Mouse (Mus musculus) intestine, embryonic 14.5 days (tissue): ENCODE results near the gene Tmem63b. TPM values are rescaled to one million over a fixed set of nuclear protein-coding genes. Genes with fewer than 3 reads are reported as not detected.

ENCODE experiments used
- ATAC-seq: fragments of 200-750 bp; cut with Nextera tagmentation; replicated peaks from 2 replicates; pipeline ENCODE4 v1.8.0; 2017; ENCODE audit warnings: low read depth, moderate number of reproducible peaks, moderate TSS enrichment, moderate library complexity; ENCODE audit not compliant: low FRiP score, low TSS enrichment
- DNase-seq: peaks from one replicate; pipeline ENCODE4 v3.0.0-alpha.2; 2018; ENCODE audit warnings: low spot score
- H3K27ac ChIP-seq: fragments of 300-500 bp; sonication (generic); 2 replicates; pipeline ENCODE4 v1.5.1; 2014; ENCODE audit warnings: low read depth, mild to moderate bottlenecking, control low read depth
- H3K27me3 ChIP-seq: fragments of 300-500 bp; sonication (generic); replicated peaks from 2 replicates; pipeline ENCODE4 v1.6.1; 2014; ENCODE audit warnings: low read length, control low read depth; ENCODE audit not compliant: control insufficient read depth, insufficient read depth
- H3K36me3 ChIP-seq: fragments of 300-500 bp; sonication (generic); 2 replicates; pipeline ENCODE4 v1.6.1; 2014; ENCODE audit warnings: low read length, control low read depth; ENCODE audit not compliant: control insufficient read depth, insufficient read depth
- H3K4me1 ChIP-seq: fragments of 300-500 bp; sonication (generic); replicated peaks from 2 replicates; pipeline ENCODE4 v1.6.1; 2014; ENCODE audit warnings: low read length, control low read depth, mixed read lengths; ENCODE audit not compliant: control insufficient read depth, insufficient read depth
- H3K4me2 ChIP-seq: fragments of 300-500 bp; sonication (generic); 2 replicates; pipeline ENCODE4 v1.6.1; 2014; ENCODE audit warnings: low read length
- H3K4me3 ChIP-seq: fragments of 300-500 bp; sonication (generic); 2 replicates; pipeline ENCODE4 v1.5.1; 2014; ENCODE audit warnings: low read depth, low read length, control low read depth, mixed read lengths
- H3K9ac ChIP-seq: fragments of 300-500 bp; sonication (generic); 2 replicates; pipeline ENCODE4 v1.6.1; 2014; ENCODE audit warnings: mild to moderate bottlenecking, low read length
- H3K9me3 ChIP-seq: fragments of 300-500 bp; sonication (generic); 2 replicates; pipeline ENCODE4 v1.6.1; 2016; ENCODE audit warnings: low read length, control low read depth; ENCODE audit not compliant: control insufficient read depth
- WGBS: fragments of 180-500 bp; shearing (Covaris S2); extraction: QIAGEN DNeasy Blood & Tissue Kit; methylation state at CpG from one replicate; pipeline ENCODE4 v1.1.7; 2014; 5-methylcytosine and 5-hydroxymethylcytosine counted together
- polyA plus RNA-seq: library from polyadenylated mRNA; unstranded; fragments of >200 nt; fragmentation: Nextera tagmentation; extraction: Ambion mirVana; gene quantifications from 2 replicates; pipeline ENCODE4 v1.2.1, GENCODE M21; 2014

Gene Tmem63b
- polyA plus RNA-seq, 1 experiment from 2014 or later: 29.3 TPM

GRCm38 (mm10) chr17:45710407-45710806 lies 23.7 kb upstream of the Tmem63b start:
- ATAC-seq (no peak), DNase-seq (no peak)
- no peak overlapping the region for H3K9ac ChIP-seq
- no peaks in the 10 kb centered on the region for H3K27me3 ChIP-seq
- no peak overlapping the region for H3K4me3 ChIP-seq
- H3K36me3 ChIP-seq: no peaks in the 10 kb centered on the region
- H3K27ac ChIP-seq: no peak overlapping the region
- H3K4me1 ChIP-seq: no peaks in the 10 kb centered on the region
- H3K9me3 ChIP-seq: no peaks in the 10 kb centered on the region
- WGBS: 77% methylated on average over 8 of the region's 8 CpGs
- H3K4me2 ChIP-seq: no peak overlapping the region

GRCm38 (mm10) chr17:45709829-45710228 lies 23.1 kb upstream of the Tmem63b start:
- ATAC-seq (no peak), DNase-seq (no peak)
- no peaks in the 10 kb centered on the region for H3K27me3 ChIP-seq
- no peak overlapping the region for H3K27ac ChIP-seq
- H3K4me2 ChIP-seq: no peak overlapping the region
- no peaks in the 10 kb centered on the region for H3K9me3 ChIP-seq
- no peak overlapping the region for H3K9ac ChIP-seq
- H3K4me3 ChIP-seq: no peak overlapping the region
- H3K4me1 ChIP-seq: no peaks in the 10 kb centered on the region
- H3K36me3 ChIP-seq: no peaks in the 10 kb centered on the region
- WGBS: 37% methylated on average over 3 of the region's 3 CpGs

- WGBS: 83% methylated on average over 8 of the region's 8 CpGs
- DNase-seq: no peak
- H3K9me3 ChIP-seq: no peaks in the 10 kb centered on the region
- H3K27me3 ChIP-seq: no peaks in the 10 kb centered on the region
- no peak overlapping the region for H3K9ac ChIP-seq
- no peaks in the 10 kb centered on the region for H3K36me3 ChIP-seq
- H3K27ac ChIP-seq: no peak overlapping the region
- H3K4me2 ChIP-seq: no peak overlapping the region
- no peak overlapping the region for H3K4me3 ChIP-seq
- no peaks in the 10 kb centered on the region for H3K4me1 ChIP-seq
- ATAC-seq: no peak
Measured at GRCm38 (mm10) chr17:45708179-45708578, 21.5 kb upstream of the Tmem63b start.

- no peak for ATAC-seq
- DNase-seq: no peak
- H3K27me3 ChIP-seq: no peaks in the 10 kb centered on the region
- no peak overlapping the region for H3K4me2 ChIP-seq
- no peaks in the 10 kb centered on the region for H3K36me3 ChIP-seq
- H3K27ac ChIP-seq: no peak overlapping the region
- no peaks in the 10 kb centered on the region for H3K9me3 ChIP-seq
- H3K4me3 ChIP-seq: no peak overlapping the region
- H3K9ac ChIP-seq: no peak overlapping the region
- H3K4me1 ChIP-seq: no peaks in the 10 kb centered on the region
- WGBS: 31% methylated on average over 3 of the region's 3 CpGs
Measured at GRCm38 (mm10) chr17:45707376-45707775, 20.7 kb upstream of the Tmem63b start.

GRCm38 (mm10) chr17:45706796-45707195 lies 20.1 kb upstream of the Tmem63b start:
- no peaks in the 10 kb centered on the region for H3K36me3 ChIP-seq
- H3K9me3 ChIP-seq: no peaks in the 10 kb centered on the region
- no peak overlapping the region for H3K4me2 ChIP-seq
- no peaks in the 10 kb centered on the region for H3K27me3 ChIP-seq
- WGBS: 70% methylated on average over 5 of the region's 5 CpGs
- no peak overlapping the region for H3K9ac ChIP-seq
- no peak for ATAC-seq
- H3K4me3 ChIP-seq: no peak overlapping the region
- no peak for DNase-seq
- H3K27ac ChIP-seq: no peak overlapping the region
- no peaks in the 10 kb centered on the region for H3K4me1 ChIP-seq

GRCm38 (mm10) chr17:45703187-45703586 lies 16.5 kb upstream of the Tmem63b start:
- ATAC-seq (no peak), DNase-seq (no peak)
- no peak overlapping the region for H3K9ac ChIP-seq
- H3K27me3 ChIP-seq: no peaks in the 10 kb centered on the region
- WGBS: 63% methylated on average over 7 of the region's 7 CpGs
- no peaks in the 10 kb centered on the region for H3K4me1 ChIP-seq
- H3K4me2 ChIP-seq: no peak overlapping the region
- H3K36me3 ChIP-seq: peaks cover 6% of the 10 kb centered on the region
- H3K9me3 ChIP-seq: no peaks in the 10 kb centered on the region
- no peak overlapping the region for H3K4me3 ChIP-seq
- H3K27ac ChIP-seq: no peak overlapping the region

GRCm38 (mm10) chr17:45702254-45702653 lies 15.5 kb upstream of the Tmem63b start:
- Histone ChIP-seq H3K9ac (no peak overlapping the region), H3K4me3 (no peak overlapping the region), H3K27me3 (no peaks in the 10 kb centered on the region), H3K9me3 (no peaks in the 10 kb centered on the region), H3K4me2 (no peak overlapping the region), H3K27ac (no peak overlapping the region), H3K36me3 (peaks cover 12% of the 10 kb centered on the region), H3K4me1 (no peaks in the 10 kb centered on the region)
- ATAC-seq (no peak), DNase-seq (no peak)
- WGBS: 47% methylated on average over 4 of the region's 4 CpGs

GRCm38 (mm10) chr17:45701236-45701591 lies 14.5 kb upstream of the Tmem63b start:
- Histone ChIP-seq H3K4me3 (no peak overlapping the region), H3K4me1 (no peaks in the 10 kb centered on the region), H3K27me3 (no peaks in the 10 kb centered on the region), H3K36me3 (peaks cover 12% of the 10 kb centered on the region), H3K4me2 (no peak overlapping the region), H3K9ac (no peak overlapping the region), H3K27ac (no peak overlapping the region), H3K9me3 (no peaks in the 10 kb centered on the region)
- no peak for DNase-seq
- WGBS: 77% methylated on average over 9 of the region's 9 CpGs
- ATAC-seq: no peak

- no peaks in the 10 kb centered on the region for H3K4me1 ChIP-seq
- DNase-seq (no peak), ATAC-seq (no peak)
- H3K9me3 ChIP-seq: no peaks in the 10 kb centered on the region
- 44% methylated on average over 12 of the region's 16 CpGs for WGBS
- H3K4me3 ChIP-seq: no peak overlapping the region
- H3K9ac ChIP-seq: no peak overlapping the region
- peaks cover 12% of the 10 kb centered on the region for H3K36me3 ChIP-seq
- no peaks in the 10 kb centered on the region for H3K27me3 ChIP-seq
- no peak overlapping the region for H3K4me2 ChIP-seq
- H3K27ac ChIP-seq: no peak overlapping the region
Measured at GRCm38 (mm10) chr17:45700496-45701235, 14.0 kb upstream of the Tmem63b start.
